Mouse (Mus musculus): Measurements from ENCODE around the gene Anpep. TPM values are rescaled to one million over a fixed set of nuclear protein-coding genes. Genes with fewer than 3 reads are reported as not detected.
A peak's percentile ranks its signal among the peaks of the same experiment; 100 is the strongest.

The Anpep gene
- total RNA-seq (2015; ENCODE audit: low replicate concordance): not detected in 2 replicates
- not detected in 2 replicates for total RNA-seq (2017; ENCODE audit: low replicate concordance)

GRCm38 (mm10) chr7:79860811-79861210 lies at the start of gene Anpep:
Gene Anpep (minus strand): TSS chr7:79861059.
- ATAC-seq (replicated peaks; ENCODE audit: low FRiP score, poor library complexity, severe bottlenecking): no peak

- ATAC-seq (replicated peaks; ENCODE audit: low FRiP score, poor library complexity, severe bottlenecking): no peak
Measured at GRCm38 (mm10) chr7:79907356-79907755, 46.5 kb upstream of the Anpep start.

GRCm38 (mm10) chr7:79906914-79907313 lies 46.1 kb upstream of the Anpep start:
- no peak for ATAC-seq (replicated peaks; ENCODE audit: low FRiP score, poor library complexity, severe bottlenecking)

GRCm38 (mm10) chr7:79905193-79905592 lies 44.3 kb upstream of the Anpep start:
- ATAC-seq (replicated peaks; ENCODE audit: low FRiP score, poor library complexity, severe bottlenecking): no peak

- ATAC-seq (replicated peaks; ENCODE audit: low FRiP score, poor library complexity, severe bottlenecking): no peak
Measured at GRCm38 (mm10) chr7:79903160-79903792, 42.4 kb upstream of the Anpep start.

- ATAC-seq (replicated peaks; ENCODE audit: low FRiP score, poor library complexity, severe bottlenecking): peak; percentile 88
Measured at GRCm38 (mm10) chr7:79900753-79901152, 39.9 kb upstream of the Anpep start.

GRCm38 (mm10) chr7:79895225-79895624 lies 34.4 kb upstream of the Anpep start:
- ATAC-seq (replicated peaks; ENCODE audit: low FRiP score, poor library complexity, severe bottlenecking): no peak

GRCm38 (mm10) chr7:79894790-79895189 lies 33.9 kb upstream of the Anpep start:
- ATAC-seq (replicated peaks; ENCODE audit: low FRiP score, poor library complexity, severe bottlenecking): no peak

- ATAC-seq (replicated peaks; ENCODE audit: low FRiP score, poor library complexity, severe bottlenecking): no peak
Measured at GRCm38 (mm10) chr7:79892576-79893428, 31.9 kb upstream of the Anpep start.

GRCm38 (mm10) chr7:79890436-79891221 lies 29.8 kb upstream of the Anpep start:
- no peak for ATAC-seq (replicated peaks; ENCODE audit: low FRiP score, poor library complexity, severe bottlenecking)

- no peak for ATAC-seq (replicated peaks; ENCODE audit: low FRiP score, poor library complexity, severe bottlenecking)
Measured at GRCm38 (mm10) chr7:79888603-79889002, 27.7 kb upstream of the Anpep start.

- no peak for ATAC-seq (replicated peaks; ENCODE audit: low FRiP score, poor library complexity, severe bottlenecking)
Measured at GRCm38 (mm10) chr7:79883613-79884334, 22.9 kb upstream of the Anpep start.

- ATAC-seq (replicated peaks; ENCODE audit: low FRiP score, poor library complexity, severe bottlenecking): no peak
Measured at GRCm38 (mm10) chr7:79881901-79882300, 21.0 kb upstream of the Anpep start.

GRCm38 (mm10) chr7:79880998-79881397 lies 20.1 kb upstream of the Anpep start:
- no peak for ATAC-seq (replicated peaks; ENCODE audit: low FRiP score, poor library complexity, severe bottlenecking)

- no peak for ATAC-seq (replicated peaks; ENCODE audit: low FRiP score, poor library complexity, severe bottlenecking)
Measured at GRCm38 (mm10) chr7:79880033-79880432, 19.2 kb upstream of the Anpep start.

GRCm38 (mm10) chr7:79878455-79879025 lies 17.7 kb upstream of the Anpep start:
- no peak for ATAC-seq (replicated peaks; ENCODE audit: low FRiP score, poor library complexity, severe bottlenecking)

GRCm38 (mm10) chr7:79873407-79873806 lies 12.5 kb upstream of the Anpep start:
- no peak for ATAC-seq (replicated peaks; ENCODE audit: low FRiP score, poor library complexity, severe bottlenecking)

GRCm38 (mm10) chr7:79871797-79872345 lies 11.0 kb upstream of the Anpep start:
- no peak for ATAC-seq (replicated peaks; ENCODE audit: low FRiP score, poor library complexity, severe bottlenecking)

- ATAC-seq (replicated peaks; ENCODE audit: low FRiP score, poor library complexity, severe bottlenecking): no peak
Measured at GRCm38 (mm10) chr7:79869072-79869719, 8.3 kb upstream of the Anpep start.

All from erythroid progenitor cell, adult 5-6 weeks (primary cell).